Mouse (Mus musculus): ENCODE results near the gene Mgll. TPM values are rescaled to one million over a fixed set of nuclear protein-coding genes. Genes with fewer than 3 reads are reported as not detected.

Mgll gene
- polyA plus RNA-seq, 1 experiment from 2014 or later = 8.6 TPM

DNA sequence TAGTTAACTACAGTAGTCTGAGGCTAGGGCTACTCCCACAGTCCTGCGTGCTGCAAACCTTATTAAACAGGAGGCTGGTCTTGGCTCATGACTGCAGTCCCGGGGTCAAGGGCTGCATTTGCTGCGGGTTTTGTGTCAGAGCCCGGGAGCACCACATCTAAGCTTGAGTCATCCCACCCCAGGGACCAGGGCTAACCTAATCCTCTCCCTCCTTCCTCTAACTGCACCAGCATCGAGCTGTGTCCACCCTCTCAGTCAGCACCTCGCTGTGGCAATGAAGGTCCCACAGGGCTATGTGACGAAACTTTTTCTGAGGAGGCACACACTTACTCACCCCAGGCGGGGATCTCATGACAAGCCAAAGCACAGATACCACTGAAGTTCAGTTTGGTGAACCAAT is 22.1 kb downstream of the Mgll start:
- Histone ChIP-seq H3K4me3 (ENCODE audit: low read depth, low read length) (no peak overlapping the region), H3K4me2 (ENCODE audit: low read depth) (no peak overlapping the region), H3K9ac (ENCODE audit: low read length) (no peak overlapping the region), H3K36me3 (ENCODE audit: control insufficient read depth, insufficient read depth, low read length) (no peaks in the 10 kb centered on the region), H3K27ac (ENCODE audit: low read depth, low read length) (no peak overlapping the region), H3K4me1 (ENCODE audit: control insufficient read depth, insufficient read depth, low read length) (no peaks in the 10 kb centered on the region), H3K27me3 (ENCODE audit: control insufficient read depth, insufficient read depth, low read length) (no peaks in the 10 kb centered on the region), H3K9me3 (ENCODE audit: control insufficient read depth, low read length) (no peaks in the 10 kb centered on the region)
- 89% methylated on average over 8 of the region's 8 CpGs for WGBS
- DNase-seq (ENCODE audit: low spot score) (no peak), ATAC-seq (ENCODE audit: insufficient read depth, low FRiP score, low TSS enrichment) (no peak)

DNA sequence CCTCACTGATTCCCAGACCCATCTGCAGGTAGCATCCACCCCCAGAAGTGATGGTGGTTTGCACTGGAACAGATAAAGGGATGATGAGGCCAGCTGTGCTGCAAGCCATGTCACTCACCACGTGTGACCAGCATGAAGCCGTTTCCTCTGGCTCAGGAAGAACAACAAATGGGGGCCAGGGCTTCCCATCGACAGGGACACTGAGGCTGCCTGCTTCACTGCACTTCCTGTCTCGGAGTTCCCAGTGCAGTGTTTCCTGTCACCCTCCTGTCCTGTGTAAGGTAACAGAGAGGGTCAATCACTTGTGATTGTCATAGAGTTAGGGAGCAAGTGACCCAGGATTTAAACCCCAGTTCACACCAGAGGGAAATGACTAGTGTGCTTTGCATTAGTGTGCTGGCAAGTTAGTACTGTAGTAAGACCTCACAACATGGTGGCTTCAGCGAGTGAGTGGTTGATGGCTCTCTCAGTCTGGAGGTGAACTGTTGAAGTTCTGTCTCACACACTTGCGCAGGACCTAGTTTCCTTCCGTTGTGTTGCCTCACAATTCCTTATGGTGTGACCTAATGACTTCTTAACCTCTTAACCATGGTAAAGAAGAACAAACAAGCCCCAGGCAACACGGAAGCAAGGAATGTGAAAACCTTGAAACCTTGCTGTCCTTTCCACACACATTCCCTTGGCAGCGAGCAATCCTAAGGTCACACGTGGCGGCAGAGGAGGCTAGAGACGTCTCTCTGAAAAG is 23.3 kb downstream of the Mgll start:
- no peaks in the 10 kb centered on the region for H3K4me1 ChIP-seq (ENCODE audit: control insufficient read depth, insufficient read depth, low read length)
- DNase-seq (ENCODE audit: low spot score) (no peak), ATAC-seq (ENCODE audit: insufficient read depth, low FRiP score, low TSS enrichment) (no peak)
- H3K9me3 ChIP-seq (ENCODE audit: control insufficient read depth, low read length) = no peaks in the 10 kb centered on the region
- H3K27ac ChIP-seq (ENCODE audit: low read depth, low read length) = no peak overlapping the region
- WGBS = 75% methylated on average over 12 of the region's 12 CpGs
- H3K27me3 ChIP-seq (ENCODE audit: control insufficient read depth, insufficient read depth, low read length) = no peaks in the 10 kb centered on the region
- no peak overlapping the region for H3K4me2 ChIP-seq (ENCODE audit: low read depth)
- H3K4me3 ChIP-seq (ENCODE audit: low read depth, low read length) = no peak overlapping the region
- H3K36me3 ChIP-seq (ENCODE audit: control insufficient read depth, insufficient read depth, low read length) = no peaks in the 10 kb centered on the region
- no peak overlapping the region for H3K9ac ChIP-seq (ENCODE audit: low read length)

- 68% methylated on average over 6 of the region's 6 CpGs for WGBS
- H3K27ac ChIP-seq (ENCODE audit: low read depth, low read length) = no peak overlapping the region
- no peak overlapping the region for H3K9ac ChIP-seq (ENCODE audit: low read length)
- no peak overlapping the region for H3K4me2 ChIP-seq (ENCODE audit: low read depth)
- H3K4me3 ChIP-seq (ENCODE audit: low read depth, low read length) = no peak overlapping the region
- no peaks in the 10 kb centered on the region for H3K36me3 ChIP-seq (ENCODE audit: control insufficient read depth, insufficient read depth, low read length)
- no peak for DNase-seq (ENCODE audit: low spot score)
- H3K9me3 ChIP-seq (ENCODE audit: control insufficient read depth, low read length) = no peaks in the 10 kb centered on the region
- no peak for ATAC-seq (ENCODE audit: insufficient read depth, low FRiP score, low TSS enrichment)
- H3K27me3 ChIP-seq (ENCODE audit: control insufficient read depth, insufficient read depth, low read length) = no peaks in the 10 kb centered on the region
- no peaks in the 10 kb centered on the region for H3K4me1 ChIP-seq (ENCODE audit: control insufficient read depth, insufficient read depth, low read length)
Measured at GRCm38 (mm10) chr6:88750884-88751283, 26.7 kb downstream of the Mgll start.

DNA sequence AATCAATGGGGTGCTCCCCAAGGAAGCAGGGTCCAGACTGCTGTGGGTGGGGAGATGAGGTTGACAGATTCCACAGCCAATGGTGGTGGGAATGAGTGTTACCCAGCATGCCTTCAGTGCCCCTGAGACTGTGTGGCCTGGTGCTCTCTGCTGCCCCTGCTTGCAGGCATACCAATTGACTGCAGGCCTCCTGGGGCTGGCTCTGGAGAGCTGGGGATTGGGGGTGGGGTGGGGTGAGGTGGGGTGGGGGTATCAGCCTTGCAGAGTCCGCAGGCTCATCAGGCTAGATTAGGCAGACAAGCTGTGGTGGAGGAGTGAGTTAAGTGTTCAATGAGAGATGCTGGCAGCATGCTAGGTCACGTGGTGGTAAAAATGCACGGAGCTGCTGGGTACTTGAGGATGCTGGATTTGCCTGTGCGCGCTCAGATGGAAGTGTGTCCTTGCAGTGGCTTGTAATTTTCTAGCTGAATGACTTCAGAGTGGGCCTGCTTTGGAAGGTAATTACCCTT is 28.6 kb downstream of the Mgll start:
- no peak overlapping the region for H3K4me3 ChIP-seq (ENCODE audit: low read depth, low read length)
- H3K27ac ChIP-seq (ENCODE audit: low read depth, low read length) = no peak overlapping the region
- H3K9ac ChIP-seq (ENCODE audit: low read length) = no peak overlapping the region
- no peaks in the 10 kb centered on the region for H3K27me3 ChIP-seq (ENCODE audit: control insufficient read depth, insufficient read depth, low read length)
- H3K4me2 ChIP-seq (ENCODE audit: low read depth) = no peak overlapping the region
- no peak for DNase-seq (ENCODE audit: low spot score)
- H3K4me1 ChIP-seq (ENCODE audit: control insufficient read depth, insufficient read depth, low read length) = no peaks in the 10 kb centered on the region
- WGBS = 60% methylated on average over 5 of the region's 5 CpGs
- no peaks in the 10 kb centered on the region for H3K36me3 ChIP-seq (ENCODE audit: control insufficient read depth, insufficient read depth, low read length)
- H3K9me3 ChIP-seq (ENCODE audit: control insufficient read depth, low read length) = no peaks in the 10 kb centered on the region
- no peak for ATAC-seq (ENCODE audit: insufficient read depth, low FRiP score, low TSS enrichment)

DNA sequence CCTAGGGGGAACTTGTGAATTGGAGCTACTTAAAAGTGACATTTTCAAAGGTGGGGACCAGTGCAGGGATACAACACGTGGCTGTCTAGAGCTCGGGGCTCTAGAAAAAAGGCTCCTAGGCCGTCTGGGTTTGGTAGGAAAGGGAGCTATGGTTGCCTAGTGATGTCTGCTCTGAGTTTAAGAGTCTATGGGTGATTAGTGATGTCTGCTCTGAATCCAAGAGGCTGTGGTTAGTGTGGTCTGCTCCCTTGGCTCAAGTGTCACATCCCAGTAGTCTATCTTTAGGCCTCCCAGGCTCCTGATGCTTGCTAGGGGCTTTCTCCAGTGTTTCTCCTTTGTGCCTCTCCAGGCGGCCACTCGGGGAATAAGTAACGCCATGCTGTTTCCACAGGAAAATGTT is 29.4 kb downstream of the Mgll start:
- DNase-seq (ENCODE audit: low spot score) = no peak
- no peak for ATAC-seq (ENCODE audit: insufficient read depth, low FRiP score, low TSS enrichment)
- Histone ChIP-seq H3K9ac (ENCODE audit: low read length) (no peak overlapping the region), H3K27ac (ENCODE audit: low read depth, low read length) (no peak overlapping the region), H3K36me3 (ENCODE audit: control insufficient read depth, insufficient read depth, low read length) (no peaks in the 10 kb centered on the region), H3K4me3 (ENCODE audit: low read depth, low read length) (no peak overlapping the region), H3K4me2 (ENCODE audit: low read depth) (no peak overlapping the region), H3K9me3 (ENCODE audit: control insufficient read depth, low read length) (no peaks in the 10 kb centered on the region), H3K27me3 (ENCODE audit: control insufficient read depth, insufficient read depth, low read length) (no peaks in the 10 kb centered on the region), H3K4me1 (ENCODE audit: control insufficient read depth, insufficient read depth, low read length) (no peaks in the 10 kb centered on the region)
- WGBS = 77% methylated on average over 6 of the region's 6 CpGs

- ATAC-seq (ENCODE audit: insufficient read depth, low FRiP score, low TSS enrichment) = no peak
- 89% methylated on average over 4 of the region's 4 CpGs for WGBS
- H3K27me3 ChIP-seq (ENCODE audit: control insufficient read depth, insufficient read depth, low read length) = no peaks in the 10 kb centered on the region
Measured at GRCm38 (mm10) chr6:88756992-88757391, 32.8 kb downstream of the Mgll start.

GRCm38 (mm10) chr6:88758074-88758473 is 33.9 kb downstream of the Mgll start:
- no peak for ATAC-seq (ENCODE audit: insufficient read depth, low FRiP score, low TSS enrichment)
- no peaks in the 10 kb centered on the region for H3K9me3 ChIP-seq (ENCODE audit: control insufficient read depth, low read length)
- 92% methylated on average over 8 of the region's 8 CpGs for WGBS

More at GRCm38 (mm10) chr6:88756992-88757391, 32.8 kb downstream of the Mgll start:
- H3K27ac ChIP-seq (ENCODE audit: low read depth, low read length) = no peak overlapping the region
- H3K4me2 ChIP-seq (ENCODE audit: low read depth) = no peak overlapping the region
- H3K9ac ChIP-seq (ENCODE audit: low read length) = no peak overlapping the region
- no peak for DNase-seq (ENCODE audit: low spot score)
- H3K4me1 ChIP-seq (ENCODE audit: control insufficient read depth, insufficient read depth, low read length) = no peaks in the 10 kb centered on the region
- no peaks in the 10 kb centered on the region for H3K36me3 ChIP-seq (ENCODE audit: control insufficient read depth, insufficient read depth, low read length)
- H3K9me3 ChIP-seq (ENCODE audit: control insufficient read depth, low read length) = no peaks in the 10 kb centered on the region
- H3K4me3 ChIP-seq (ENCODE audit: low read depth, low read length) = no peak overlapping the region

DNA sequence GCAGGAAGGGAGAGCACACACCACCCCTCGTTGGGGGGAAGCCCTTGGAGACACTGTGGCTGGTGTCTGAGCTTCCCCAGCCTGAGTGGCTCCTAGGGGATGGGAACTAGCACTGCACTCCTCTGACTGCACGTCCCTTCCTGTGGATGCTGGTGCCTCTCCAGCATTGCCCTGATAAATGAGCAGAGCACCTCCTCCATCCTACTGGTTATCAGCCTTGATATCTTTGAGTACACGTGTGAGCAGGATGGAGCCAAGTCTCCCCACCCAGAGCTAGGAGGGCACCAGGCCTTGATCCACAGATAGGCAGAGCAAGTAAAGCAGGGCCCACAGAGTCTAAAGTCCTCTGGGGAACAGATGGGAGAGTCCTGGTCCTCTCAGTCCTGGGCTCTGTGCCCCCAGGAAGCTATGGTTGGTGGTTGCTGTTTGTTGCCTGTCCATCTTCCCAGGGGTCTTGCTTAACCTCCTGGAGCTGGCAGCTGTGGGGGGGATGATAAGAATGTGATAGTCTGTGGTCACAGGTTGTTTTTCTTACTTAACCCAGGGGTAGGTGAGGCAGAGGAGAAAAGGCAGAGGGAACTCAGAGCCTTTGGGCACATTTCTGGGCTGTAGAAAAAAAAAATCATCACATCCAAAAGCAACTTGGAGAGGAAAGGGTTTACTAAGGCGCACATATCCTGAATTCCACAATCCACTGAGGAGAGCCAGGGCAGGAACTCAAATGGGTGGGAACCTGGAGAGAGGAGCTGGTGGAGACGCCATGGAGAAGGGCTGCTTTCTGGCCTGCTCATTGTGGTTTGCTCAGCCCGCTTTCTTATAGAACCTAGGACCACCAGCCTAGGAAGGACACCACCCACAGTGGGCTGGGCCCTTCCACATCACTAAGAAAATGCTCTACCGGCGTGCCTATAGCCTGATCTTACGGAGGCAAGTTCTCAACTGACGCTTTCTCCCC is 34.6 kb downstream of the Mgll start:
- H3K4me1 ChIP-seq (ENCODE audit: control insufficient read depth, insufficient read depth, low read length) = no peaks in the 10 kb centered on the region
- no peaks in the 10 kb centered on the region for H3K27me3 ChIP-seq (ENCODE audit: control insufficient read depth, insufficient read depth, low read length)
- no peaks in the 10 kb centered on the region for H3K9me3 ChIP-seq (ENCODE audit: control insufficient read depth, low read length)
- H3K4me3 ChIP-seq (ENCODE audit: low read depth, low read length) = no peak overlapping the region
- H3K4me2 ChIP-seq (ENCODE audit: low read depth) = no peak overlapping the region
- H3K9ac ChIP-seq (ENCODE audit: low read length) = no peak overlapping the region
- H3K27ac ChIP-seq (ENCODE audit: low read depth, low read length) = no peak overlapping the region
- no peak for DNase-seq (ENCODE audit: low spot score)
- WGBS = 84% methylated on average over 10 of the region's 10 CpGs
- ATAC-seq (ENCODE audit: insufficient read depth, low FRiP score, low TSS enrichment) = no peak
- no peaks in the 10 kb centered on the region for H3K36me3 ChIP-seq (ENCODE audit: control insufficient read depth, insufficient read depth, low read length)

More at GRCm38 (mm10) chr6:88758074-88758473, 33.9 kb downstream of the Mgll start:
- Histone ChIP-seq H3K4me2 (ENCODE audit: low read depth) (no peak overlapping the region), H3K4me1 (ENCODE audit: control insufficient read depth, insufficient read depth, low read length) (no peaks in the 10 kb centered on the region), H3K27ac (ENCODE audit: low read depth, low read length) (no peak overlapping the region), H3K36me3 (ENCODE audit: control insufficient read depth, insufficient read depth, low read length) (no peaks in the 10 kb centered on the region), H3K27me3 (ENCODE audit: control insufficient read depth, insufficient read depth, low read length) (no peaks in the 10 kb centered on the region), H3K9ac (ENCODE audit: low read length) (no peak overlapping the region), H3K4me3 (ENCODE audit: low read depth, low read length) (no peak overlapping the region)
- no peak for DNase-seq (ENCODE audit: low spot score)
